Mouse (Mus musculus) kidney, postnatal 4 days (tissue): Measurements from ENCODE around the gene Zfp618.

ENCODE experiments used
- DNase-seq, 2 experiments: peaks; one replicate each; pipeline ENCODE4 v3.0.0; 2021; ENCODE audit warnings: mixed read lengths in 2 of 2

Gene Zfp618

GRCm38 (mm10) chr4:62965497-62966302, at the start of gene Zfp618:
Zfp618 (plus strand) TSS chr4:62965573.
- peak; percentile 58 to 71 for DNase-seq

- DNase-seq, result no peak
Observed at GRCm38 (mm10) chr4:62917056-62917455, 48.3 kb upstream of the Zfp618 start.

- DNase-seq, result peak; percentile 20 to 29
Observed at GRCm38 (mm10) chr4:62933798-62934197, 31.6 kb upstream of the Zfp618 start.

DNA sequence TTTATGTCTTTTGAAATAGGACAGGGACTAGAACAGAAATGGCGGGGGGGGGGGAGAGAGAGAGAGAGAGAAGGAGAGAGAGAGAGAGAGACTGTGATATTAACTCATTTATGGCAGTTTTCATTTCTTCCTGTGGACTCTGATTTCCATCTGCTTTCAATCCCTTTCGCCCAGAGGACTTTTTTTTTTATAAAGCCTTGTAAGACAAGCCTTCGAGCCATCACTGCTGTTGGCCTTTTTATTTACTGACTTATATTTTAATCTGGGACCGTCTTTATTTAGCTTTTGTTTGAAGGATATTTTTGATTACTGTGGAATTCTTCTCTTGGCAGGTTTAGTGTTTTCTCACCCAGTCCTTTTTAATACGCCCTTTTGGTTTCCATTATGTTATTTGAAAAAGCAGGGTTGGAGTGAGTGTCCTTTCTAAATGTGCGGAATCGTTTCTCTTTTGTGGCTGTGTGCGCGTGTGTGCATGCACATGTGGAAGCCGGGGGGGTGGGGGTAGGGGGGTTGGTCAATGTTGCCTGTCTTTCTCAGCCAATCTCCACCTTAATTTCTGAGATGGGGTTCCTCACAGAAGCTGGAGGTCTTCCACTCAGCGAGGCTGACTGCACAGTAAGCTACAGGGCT, 29.7 kb upstream of the Zfp618 start:
- DNase-seq, result peak in 1 of 2 experiments; percentile 12

DNA sequence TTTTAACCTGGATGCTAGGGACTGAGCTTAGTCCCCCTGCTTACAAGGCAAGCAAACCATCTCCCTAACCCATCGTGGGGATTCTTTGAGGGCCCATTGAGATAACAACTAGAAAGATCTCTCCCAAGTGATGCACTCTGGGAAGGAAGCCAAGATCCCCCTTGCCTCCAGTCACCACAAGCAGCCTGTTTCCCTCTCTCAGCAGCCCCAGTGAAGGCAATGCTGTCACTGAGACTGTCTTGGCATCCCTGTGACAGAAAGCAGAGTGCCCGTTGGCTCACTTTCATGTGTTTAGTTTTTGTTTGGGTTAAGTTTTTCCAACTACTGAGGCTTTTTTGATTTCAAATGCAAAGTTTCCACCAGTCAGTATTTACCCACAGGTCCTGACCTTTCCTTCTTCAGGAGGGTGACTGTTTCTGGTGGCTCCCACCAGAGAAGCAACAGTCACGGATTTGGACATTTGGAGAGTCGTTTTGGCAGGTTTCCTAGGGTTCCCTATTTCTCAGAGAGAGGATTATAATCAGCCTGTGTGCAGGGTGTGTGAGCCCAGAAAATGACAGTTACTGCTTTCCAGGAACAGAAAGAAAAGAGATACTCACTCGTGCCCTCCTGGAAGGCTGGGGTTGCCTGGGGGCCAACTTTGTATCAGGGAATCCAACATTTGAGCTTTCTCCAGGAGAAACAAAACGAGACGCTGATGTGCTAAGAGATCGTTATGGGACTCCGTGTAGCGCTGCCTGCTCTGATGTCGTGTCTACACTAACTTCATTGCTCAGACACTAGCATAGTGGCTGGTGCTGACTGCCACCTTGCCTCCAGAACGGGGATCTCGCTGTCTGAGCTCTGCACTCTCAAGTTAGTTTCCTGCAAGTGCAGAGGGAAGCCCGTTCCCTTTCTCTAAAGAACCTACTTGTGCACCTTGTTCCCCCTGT, 23.1 kb upstream of the Zfp618 start:
- DNase-seq, result peak in 1 of 2 experiments; percentile 35

GRCm38 (mm10) chr4:62944326-62944879, 21.0 kb upstream of the Zfp618 start:
- DNase-seq, result peak; percentile 43 to 64

DNA sequence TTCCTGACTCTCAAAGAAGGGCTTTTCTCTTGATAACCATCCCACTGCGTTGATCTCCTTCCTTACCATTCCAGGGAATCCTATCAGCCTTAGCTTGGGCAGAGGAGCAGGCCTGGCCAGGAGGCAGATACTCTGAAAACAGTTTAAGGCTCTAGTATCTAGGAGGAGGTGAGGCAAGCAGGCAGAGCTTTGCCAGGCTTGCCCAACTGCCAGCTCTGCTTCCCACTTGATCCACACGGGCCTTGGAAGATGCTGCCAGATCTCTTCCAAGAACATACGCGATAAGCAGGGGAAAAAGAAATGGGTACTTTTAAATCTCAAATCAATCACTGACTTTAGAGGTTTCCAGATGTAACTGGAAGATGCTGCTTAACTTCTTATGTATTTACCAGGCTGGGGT, 1.6 kb upstream of the Zfp618 start:
- DNase-seq, result no peak

GRCm38 (mm10) chr4:62964844-62965496, 403 bp upstream of the Zfp618 start:
- DNase-seq, result peak; percentile 36 to 50

- DNase-seq, result no peak
Observed at GRCm38 (mm10) chr4:62969526-62969925, 4.2 kb downstream of the Zfp618 start.

GRCm38 (mm10) chr4:62971991-62972390, 6.6 kb downstream of the Zfp618 start:
- no peak for DNase-seq

GRCm38 (mm10) chr4:62973086-62973485, 7.7 kb downstream of the Zfp618 start:
- no peak for DNase-seq

- DNase-seq, result no peak
Observed at GRCm38 (mm10) chr4:62974901-62975300, 9.5 kb downstream of the Zfp618 start.

- DNase-seq, result no peak
Observed at GRCm38 (mm10) chr4:62975541-62975940, 10.2 kb downstream of the Zfp618 start.

GRCm38 (mm10) chr4:62977454-62977853, 12.1 kb downstream of the Zfp618 start:
- peak in 1 of 2 experiments; percentile 42 for DNase-seq

DNA sequence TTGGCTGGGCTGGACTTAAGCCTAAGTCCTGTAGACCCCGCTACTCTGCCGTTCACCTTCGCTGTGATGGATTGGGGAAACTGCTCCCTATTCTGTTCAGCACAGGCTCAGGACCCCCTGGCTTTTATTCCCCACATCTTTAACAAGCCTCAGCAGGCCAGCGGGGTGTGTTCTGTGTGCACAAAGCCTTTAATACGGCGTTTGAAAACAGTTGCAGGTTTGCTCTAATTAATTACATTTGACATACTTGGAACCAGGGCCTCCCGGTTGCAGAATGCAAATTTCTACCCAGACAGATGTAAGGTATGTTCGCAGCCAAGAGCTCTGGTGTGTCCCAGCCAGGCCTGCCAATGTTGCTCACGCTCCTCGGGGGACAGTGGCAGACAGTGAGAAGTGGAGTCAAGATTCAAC, 13.1 kb downstream of the Zfp618 start:
- DNase-seq, result no peak

- DNase-seq, result no peak
Observed at GRCm38 (mm10) chr4:62981572-62981971, 16.2 kb downstream of the Zfp618 start.

- no peak for DNase-seq
Observed at GRCm38 (mm10) chr4:62983556-62983955, 18.2 kb downstream of the Zfp618 start.

- no peak for DNase-seq
Observed at GRCm38 (mm10) chr4:62991336-62991735, 26.0 kb downstream of the Zfp618 start.

- no peak for DNase-seq
Observed at GRCm38 (mm10) chr4:62993190-62993589, 27.8 kb downstream of the Zfp618 start.

DNA sequence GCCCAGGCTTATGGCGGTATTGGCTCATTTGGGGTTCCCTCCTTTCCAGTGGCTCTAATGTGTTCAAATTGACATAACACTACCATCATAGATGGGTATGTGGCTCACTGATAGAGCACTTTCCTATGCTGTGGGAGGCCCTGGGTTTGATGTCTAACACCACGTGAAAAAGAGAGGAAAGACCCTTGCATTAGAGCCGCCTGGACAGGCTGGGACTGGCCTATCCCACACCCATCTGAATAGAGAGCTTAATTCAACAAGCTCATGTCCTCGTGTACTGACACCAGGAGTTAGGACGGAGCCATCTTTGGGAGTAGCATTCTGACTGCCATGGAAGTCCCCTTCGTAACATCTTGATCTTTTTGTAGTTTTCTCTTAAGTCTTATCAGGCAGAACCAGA, 32.2 kb downstream of the Zfp618 start:
- no peak for DNase-seq

GRCm38 (mm10) chr4:62998431-62998835, 33.1 kb downstream of the Zfp618 start:
- peak; percentile 82 to 88 for DNase-seq

- peak; percentile 77 to 83 for DNase-seq
Observed at GRCm38 (mm10) chr4:62998908-62999307, 33.5 kb downstream of the Zfp618 start.
